Mouse (Mus musculus) granulocyte monocyte progenitor cell, adult 5-6 weeks (primary cell): ENCODE results near the gene Morf4l1. TPM values are rescaled to one million over a fixed set of nuclear protein-coding genes. Genes with fewer than 3 reads are reported as not detected.

Source experiments
- ATAC-seq: replicated peaks from 2 replicates; pipeline ENCODE4 v1.8.0; 2016; ENCODE audit warnings: mild to moderate bottlenecking, moderate TSS enrichment, inconsistent platforms; ENCODE audit not compliant: poor library complexity, severe bottlenecking
- total RNA-seq, 2 experiments: library from RNA; stranded (forward) in 1 of 2; stranded (reverse) in 1 of 2; fragments of 200-712, 200-1000 nt in 1 of 2; fragments of >200 nt in 1 of 2; fragmentation: Nextera tagmentation in 1 of 2; gene quantifications; 2 replicates each; pipeline ENCODE4 v1.2.3; 2014 to 2017

The Morf4l1 gene
- 319 and 364 TPM in 2 replicates for total RNA-seq (2014; fragmentation: Nextera tagmentation)
- total RNA-seq (2017): 210 and 242 TPM in 2 replicates

DNA sequence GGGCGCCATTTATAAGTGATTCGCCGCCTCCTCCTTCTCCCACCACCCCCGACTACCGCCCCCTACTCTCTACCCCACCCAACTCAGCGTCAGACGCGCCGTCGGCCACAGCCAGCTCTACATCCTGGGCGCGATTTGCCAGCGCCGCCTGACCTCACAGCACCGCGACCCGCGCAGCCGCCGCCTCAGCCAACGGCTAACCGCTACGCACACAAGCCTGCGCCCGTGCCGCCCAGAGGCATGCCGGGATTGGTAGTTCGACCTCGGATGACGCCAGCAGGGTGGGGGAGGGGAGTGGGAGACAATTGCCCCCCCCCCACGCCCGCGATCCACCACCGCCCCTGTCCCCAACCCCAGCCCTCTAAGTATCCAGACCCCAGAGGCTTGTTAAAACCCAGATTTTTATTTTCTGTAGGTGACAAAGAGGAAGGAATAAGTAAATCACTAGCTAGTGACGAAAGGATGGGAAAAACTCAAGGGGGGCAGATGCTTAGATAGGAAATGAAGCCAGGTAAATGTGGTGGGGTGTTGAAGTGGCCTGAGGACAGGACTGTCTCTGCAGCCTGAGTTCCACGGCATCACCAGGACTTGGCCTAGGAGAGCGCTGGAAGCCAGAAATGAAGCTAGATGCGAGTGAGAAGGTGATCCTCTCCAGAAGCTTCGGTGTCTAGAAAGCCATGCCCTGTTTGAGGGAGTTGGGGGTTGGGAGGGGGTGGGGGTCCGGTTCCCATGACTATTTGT, at the start of gene Morf4l1:
Morf4l1 (minus strand) TSS at position 208 of the 741 bp plus-strand sequence.
- peak; percentile 83 for ATAC-seq

DNA sequence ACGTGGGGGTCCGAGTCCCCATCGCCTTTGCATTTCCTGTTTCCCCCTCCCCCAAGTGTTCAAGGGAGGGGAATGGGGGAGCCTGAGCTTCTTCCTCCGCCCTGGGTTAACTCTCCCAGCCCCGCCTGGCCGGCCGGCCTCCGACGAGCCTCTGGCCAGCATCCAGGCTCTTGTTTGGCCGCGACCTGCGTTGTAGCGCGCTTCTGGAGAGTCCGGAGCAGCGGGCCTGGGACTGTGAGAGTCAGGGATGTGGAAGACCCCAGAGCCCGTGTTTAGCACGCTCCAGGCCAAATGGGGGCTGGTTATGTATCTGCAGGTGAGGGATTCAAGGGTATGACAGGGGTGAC, 49.1 kb upstream of the Morf4l1 start:
- ATAC-seq: peak; percentile 20

- ATAC-seq: peak; percentile 47
Measured at GRCm38 (mm10) chr9:90162926-90163748, 48.6 kb upstream of the Morf4l1 start, which contains the start of gene Adamts7. Gene Adamts7 (plus strand): TSS chr9:90163069.

GRCm38 (mm10) chr9:90162243-90162925, 47.8 kb upstream of the Morf4l1 start:
- peak; percentile 91 for ATAC-seq

DNA sequence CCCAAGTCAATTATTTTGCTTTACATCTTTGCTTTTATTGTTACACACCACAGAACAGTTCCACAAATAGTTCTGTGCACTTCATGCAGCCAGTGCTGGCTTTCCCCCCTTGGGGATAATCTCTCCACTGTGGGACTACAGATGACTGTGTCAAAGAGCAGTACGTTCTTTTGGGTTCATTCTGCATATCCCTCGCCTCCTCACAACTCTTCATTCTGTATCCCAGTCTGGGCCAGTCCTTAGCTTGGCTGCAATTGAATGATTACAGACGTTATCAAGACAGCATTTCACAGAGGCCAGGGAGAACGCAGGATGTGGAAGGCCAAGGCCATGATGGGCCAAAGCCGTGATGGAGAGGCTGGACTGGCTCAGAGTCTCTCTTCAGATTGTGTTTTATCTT, 32.3 kb upstream of the Morf4l1 start:
- ATAC-seq: no peak

DNA sequence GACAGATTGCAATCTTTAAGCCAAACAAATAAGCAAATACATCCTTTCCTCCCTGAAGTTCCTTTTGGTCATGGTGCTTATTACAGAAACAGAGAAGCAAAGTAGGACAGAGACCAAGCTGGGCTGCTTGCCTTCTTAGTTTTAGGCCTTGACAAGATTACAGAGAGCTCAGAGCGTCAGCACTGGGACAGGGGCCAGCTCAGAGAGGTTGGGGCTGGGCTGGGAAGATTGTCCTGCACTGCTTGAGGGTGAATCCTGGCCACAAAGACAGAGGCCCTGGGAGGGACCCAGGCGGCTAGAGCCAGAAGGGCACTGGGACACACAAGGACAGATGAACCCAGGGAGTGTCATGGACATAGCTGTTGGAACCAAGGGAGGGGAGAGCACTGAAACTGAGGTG, 31.2 kb upstream of the Morf4l1 start:
- ATAC-seq: no peak

DNA sequence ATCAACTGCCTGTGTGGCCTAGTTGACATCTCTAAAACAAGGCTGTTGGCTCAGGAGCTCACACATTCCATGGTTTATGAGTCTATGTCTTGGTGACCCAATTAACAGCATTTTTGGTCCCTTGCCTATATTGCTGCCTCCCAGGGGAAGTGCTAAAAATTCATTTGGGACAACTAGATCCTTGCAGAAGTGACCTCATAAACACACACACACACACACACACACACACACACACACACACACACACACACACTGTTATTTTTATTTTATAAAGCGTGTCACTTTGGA, 22.0 kb upstream of the Morf4l1 start:
- ATAC-seq: no peak

- ATAC-seq: no peak
Measured at GRCm38 (mm10) chr9:90135963-90136677, 21.5 kb upstream of the Morf4l1 start.

DNA sequence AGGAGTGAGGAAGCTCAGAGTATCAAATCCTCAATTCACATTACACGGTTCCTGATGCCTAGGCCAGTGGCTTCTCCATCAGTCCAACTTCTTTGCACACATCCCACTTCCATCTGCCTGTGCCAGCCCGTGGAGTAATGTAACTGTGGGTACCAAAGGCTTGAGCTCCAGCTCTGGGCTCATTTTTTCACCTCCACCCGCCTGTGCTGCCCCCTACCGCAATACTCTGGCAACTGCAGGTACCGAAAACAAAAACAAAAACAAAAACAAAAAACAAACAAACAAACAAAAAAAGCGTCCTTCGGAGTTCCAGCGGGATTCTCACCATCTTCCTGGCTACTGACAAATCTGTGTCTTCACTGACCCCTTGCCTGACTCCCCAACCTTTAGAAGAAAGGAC, 20.9 kb upstream of the Morf4l1 start:
- ATAC-seq: no peak

GRCm38 (mm10) chr9:90133562-90134355, 19.2 kb upstream of the Morf4l1 start:
- no peak for ATAC-seq

GRCm38 (mm10) chr9:90128636-90129201, 14.1 kb upstream of the Morf4l1 start:
- no peak for ATAC-seq

DNA sequence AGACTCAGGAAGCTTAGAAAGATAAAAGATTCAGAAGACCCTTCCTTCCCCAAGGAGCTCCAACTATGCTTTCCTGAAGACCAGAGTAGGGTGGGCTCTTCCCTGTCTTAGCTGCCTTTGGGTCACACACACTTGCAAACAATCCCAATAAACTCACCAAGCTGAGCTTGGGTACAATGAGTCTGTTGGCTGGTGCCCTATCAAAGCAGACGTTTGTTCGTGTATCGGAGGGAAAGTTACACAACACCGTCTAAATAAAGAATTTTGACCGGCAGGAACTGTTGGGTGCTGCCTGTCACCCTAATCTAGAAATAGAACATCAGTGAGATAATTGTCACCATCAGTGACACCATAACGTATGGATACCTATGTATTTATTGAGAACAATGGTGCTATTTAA, 12.6 kb upstream of the Morf4l1 start:
- ATAC-seq: peak; percentile 42

GRCm38 (mm10) chr9:90126260-90127010, 11.9 kb upstream of the Morf4l1 start:
- peak; percentile 86 for ATAC-seq

DNA sequence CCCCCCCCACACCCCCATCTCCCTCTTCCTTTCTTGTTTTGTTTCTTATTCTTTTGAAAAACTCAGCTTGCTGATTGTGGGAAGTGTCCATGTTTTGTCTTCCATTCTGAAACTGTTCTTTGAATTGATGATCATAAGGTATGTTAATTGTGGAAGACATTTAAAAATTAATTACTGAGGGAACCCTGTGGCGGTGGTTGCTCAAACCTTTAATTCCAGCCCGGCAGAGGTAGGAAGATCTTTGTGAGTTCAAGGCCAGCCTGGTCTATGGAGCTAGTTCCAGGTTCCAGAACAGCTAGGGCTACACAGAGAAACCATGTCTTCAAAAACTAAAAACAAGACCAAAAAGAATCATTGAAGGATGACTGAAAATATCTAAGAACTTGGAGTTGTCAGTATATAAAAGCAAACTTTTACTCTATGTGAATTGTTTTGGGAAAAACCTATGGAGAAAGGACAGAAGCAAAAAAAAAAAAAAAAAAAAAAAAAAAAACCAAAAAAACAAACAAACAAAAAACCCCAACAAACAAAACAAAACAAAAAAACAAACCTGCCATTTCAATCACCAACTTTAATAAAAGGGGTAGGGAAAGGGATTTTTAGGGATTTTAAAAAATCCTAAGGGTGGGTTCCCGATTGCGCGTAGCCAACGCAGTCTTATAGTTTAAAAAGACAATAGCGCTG, 11.0 kb upstream of the Morf4l1 start:
- ATAC-seq: no peak

DNA sequence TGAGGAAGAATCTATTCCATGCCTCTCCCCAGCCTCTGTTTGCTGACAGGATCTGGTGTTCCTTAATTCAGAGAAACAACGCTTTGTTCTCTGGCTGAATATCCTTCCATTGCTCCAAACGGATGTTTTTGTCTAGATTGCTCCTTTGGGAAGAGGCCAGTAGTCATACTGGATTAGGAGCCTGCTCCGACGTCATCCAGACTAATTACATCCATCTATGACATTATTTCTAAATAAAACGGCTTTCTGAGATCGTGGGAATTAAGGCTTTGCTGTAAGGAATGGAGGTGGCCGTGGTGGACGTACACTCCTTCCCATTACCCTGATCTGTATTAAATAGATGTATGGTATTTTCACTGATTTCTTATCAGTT, 10.3 kb upstream of the Morf4l1 start:
- ATAC-seq: no peak

- no peak for ATAC-seq
Measured at GRCm38 (mm10) chr9:90124156-90124872, 9.7 kb upstream of the Morf4l1 start.

DNA sequence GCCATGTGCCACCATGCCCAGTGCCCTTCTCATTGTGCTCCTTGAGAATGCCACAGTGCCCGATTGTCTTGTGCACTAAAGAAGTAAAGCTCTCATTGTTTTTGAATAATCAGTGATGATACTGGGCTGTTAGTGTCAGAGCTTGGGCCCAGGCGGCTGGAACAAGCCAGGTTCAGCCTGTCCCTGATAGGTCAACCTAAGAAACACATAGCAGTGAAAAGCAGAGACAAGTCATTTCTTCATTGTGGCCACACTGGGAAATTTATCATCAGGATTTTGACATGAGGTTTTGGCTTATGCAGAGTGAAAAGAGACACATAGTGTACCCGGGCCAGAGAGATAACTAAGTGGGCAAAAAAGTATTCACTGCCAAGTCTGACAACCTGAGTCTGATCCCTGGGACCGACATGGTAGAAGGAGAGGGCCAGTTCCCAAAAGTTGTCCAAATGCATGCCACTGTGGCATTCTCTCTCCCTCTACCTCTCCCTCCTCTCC, 7.7 kb upstream of the Morf4l1 start:
- no peak for ATAC-seq
